Mouse (Mus musculus) B cell, adult 2 months (primary cell): ENCODE results near the gene Xpo1.
"Not testable (repeated sequence)": the region's sequence is repeated elsewhere in the genome, so short reads cannot be mapped to it uniquely, and the experiment has no call there.

Source experiments
- DNase-seq, 2 experiments: peaks; one replicate each; pipeline ENCODE4 v3.0.0; 2022

The Xpo1 gene

DNA sequence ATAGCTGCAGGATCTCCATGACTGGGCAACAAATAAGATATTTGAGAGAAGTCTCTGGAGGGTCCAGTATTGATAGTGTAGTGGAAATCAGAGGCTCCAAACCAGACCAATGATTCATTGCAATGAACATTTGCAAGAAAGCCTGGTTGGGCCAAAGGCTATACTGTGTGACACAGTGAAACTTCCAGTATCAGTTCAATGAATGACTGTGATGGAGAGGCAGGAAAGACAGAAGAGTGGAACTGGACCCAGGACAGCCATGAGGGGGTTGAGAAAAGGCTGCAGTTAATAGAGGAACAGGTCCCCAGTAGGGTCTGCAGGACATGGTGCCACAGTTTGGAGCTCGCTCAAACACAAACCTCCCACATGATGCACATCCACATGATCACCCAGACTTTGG, 44.1 kb downstream of the Xpo1 start:
- no peak for DNase-seq

DNA sequence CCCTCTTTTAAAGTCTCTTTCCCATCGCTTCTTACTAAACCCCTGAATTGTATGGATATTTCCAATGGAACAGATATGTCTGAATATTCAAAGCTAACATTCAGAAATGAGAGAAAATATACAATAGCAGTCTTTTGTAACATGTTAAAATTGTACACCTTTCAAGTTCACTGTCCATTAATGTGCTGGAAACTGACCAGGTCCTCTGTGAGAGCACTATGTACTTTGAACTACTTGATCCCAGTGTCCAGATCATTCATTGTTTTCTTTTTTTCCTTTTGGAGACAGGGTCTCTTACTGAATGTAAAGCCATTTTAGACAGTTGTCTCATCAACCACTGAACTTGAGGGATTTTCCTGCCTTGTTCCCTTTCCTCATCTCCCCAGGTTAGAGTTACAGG, 47.3 kb downstream of the Xpo1 start:
- no peak for DNase-seq

DNA sequence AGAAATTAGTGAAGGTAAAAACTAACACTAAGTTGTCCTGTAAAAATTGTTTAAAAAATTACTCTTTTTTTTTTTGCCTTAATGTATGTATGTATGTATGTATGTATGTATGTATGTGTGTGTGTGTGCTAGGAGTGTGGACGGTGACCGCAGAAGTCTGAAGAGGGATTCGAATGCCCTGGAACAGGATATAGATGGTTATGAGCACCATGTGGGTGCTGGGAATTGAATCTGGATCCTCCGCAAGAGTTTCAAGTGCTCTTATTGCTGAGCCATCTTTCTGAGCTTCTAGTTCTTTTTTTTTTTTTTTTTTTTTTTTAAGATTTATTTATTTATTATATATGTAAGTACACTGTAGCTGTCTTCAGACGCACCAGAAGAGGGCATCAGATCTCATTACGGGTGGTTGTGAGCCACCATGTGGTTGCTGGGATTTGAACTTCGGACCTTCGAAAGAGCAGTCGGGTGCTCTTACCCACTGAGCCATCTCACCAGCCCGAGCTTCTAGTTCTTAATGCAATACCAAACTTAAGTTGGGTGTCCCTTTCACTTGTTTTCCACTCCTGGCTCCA, 49.3 kb downstream of the Xpo1 start:
- DNase-seq = not testable (repeated sequence)

- peak; percentile 96 for DNase-seq
Measured at GRCm38 (mm10) chr11:23305673-23306608, 50.1 kb downstream of the Xpo1 start.

DNA sequence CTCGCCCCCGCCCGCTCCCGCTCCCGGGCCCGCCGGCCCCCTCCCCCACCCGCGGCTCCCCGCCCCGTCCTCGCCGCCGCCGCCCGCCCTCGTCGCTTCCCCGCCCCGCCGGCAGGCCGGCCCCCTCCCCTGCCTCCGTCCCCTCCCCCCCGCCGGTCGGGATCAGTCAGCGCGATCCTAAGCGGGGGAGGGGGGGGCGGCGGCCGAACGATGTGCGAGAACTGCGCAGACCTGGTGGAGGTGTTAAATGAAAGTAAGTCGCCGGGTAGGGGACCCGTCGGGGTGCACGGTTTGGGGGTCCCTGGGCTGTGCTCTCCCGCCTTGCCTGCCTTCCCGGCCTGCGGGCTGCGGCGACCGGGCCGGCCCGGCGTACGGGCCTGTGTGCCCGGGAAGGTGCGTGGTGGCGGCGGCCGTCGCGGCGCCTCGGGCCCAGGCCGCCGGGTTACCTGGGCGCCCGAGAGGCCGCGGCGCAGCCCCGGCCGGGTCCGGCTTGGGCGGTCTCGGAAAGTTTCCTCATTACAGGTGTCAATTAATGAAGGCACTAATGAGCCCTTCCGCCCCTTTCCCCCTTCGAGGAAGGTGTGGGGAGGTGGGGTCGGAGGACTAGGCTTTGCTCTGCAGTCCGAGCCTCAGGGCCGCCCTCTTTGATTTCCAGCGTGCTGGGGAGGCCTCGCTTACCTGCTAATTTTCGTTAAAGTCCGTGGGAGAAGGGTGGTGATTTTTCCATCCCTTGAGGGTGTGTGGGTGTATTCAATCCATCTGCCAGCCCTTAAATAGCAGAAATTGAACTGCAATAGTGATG, 51.1 kb downstream of the Xpo1 start, which contains the start of gene Usp34:
TSS of gene Usp34 (plus strand) at position 132 of the 802 bp plus-strand sequence.
- DNase-seq = peak; percentile 56 to 65

- no peak for DNase-seq
Measured at GRCm38 (mm10) chr11:23307566-23307920, 51.7 kb downstream of the Xpo1 start.

GRCm38 (mm10) chr11:23313496-23313895, 57.7 kb downstream of the Xpo1 start:
- no peak for DNase-seq

DNA sequence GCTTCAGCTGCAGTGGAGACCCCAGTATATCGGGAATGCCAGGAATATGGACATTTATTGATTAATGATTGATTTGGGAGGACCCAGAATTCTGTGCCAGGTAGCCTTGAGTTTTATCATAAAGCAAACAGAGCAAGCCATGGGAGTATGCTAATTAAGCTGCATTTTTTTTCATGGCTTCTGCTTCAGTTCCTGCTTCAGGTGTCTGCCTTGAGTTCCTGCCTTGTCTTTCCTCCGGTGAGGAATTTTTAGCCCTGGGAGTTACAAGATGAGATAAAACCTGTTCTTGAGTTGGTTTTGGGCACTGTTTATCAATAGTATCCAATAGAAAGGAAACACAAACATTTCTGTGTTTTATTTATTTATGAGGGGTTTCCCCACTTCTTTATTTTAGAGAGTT, 73.6 kb downstream of the Xpo1 start:
- no peak for DNase-seq

- DNase-seq = no peak
Measured at GRCm38 (mm10) chr11:23332136-23332535, 76.3 kb downstream of the Xpo1 start.

GRCm38 (mm10) chr11:23335160-23335559, 79.3 kb downstream of the Xpo1 start:
- DNase-seq = no peak
